Mouse (Mus musculus): Measurements from ENCODE around the gene Dnajb3. TPM values are rescaled to one million over a fixed set of nuclear protein-coding genes. Genes with fewer than 3 reads are reported as not detected.

The Dnajb3 gene
- 5.5 and 6.9 TPM in 2 replicates for total RNA-seq (2014; rRNA removed)
- polyA plus RNA-seq (2015; fragmentation: Nextera tagmentation; extraction: Ambion mirVana), result 11.8 and 12.5 TPM in 2 replicates

- peak; percentile 93 for DNase-seq (ENCODE audit: low spot score)
- H3K36me3 ChIP-seq (ENCODE audit: insufficient read depth, low read length), result no peaks in the 10 kb centered on the region
- H3K27me3 ChIP-seq (ENCODE audit: insufficient read depth, low read length), result no peaks in the 10 kb centered on the region
- no peaks in the 10 kb centered on the region for H3K4me1 ChIP-seq (ENCODE audit: insufficient read depth, low read length)
- WGBS, result 9% methylated on average over 62 of the region's 62 CpGs
- ATAC-seq (ENCODE audit: low FRiP score), result peak; percentile 100
- no peak; the same call in 1 of the 2 replicates for TF ChIP-seq CTCF (IDR thresholded peaks at IDR 0.05)
- H3K4me3 ChIP-seq (ENCODE audit: low read depth, low read length), result peak within 1 kb of the TSS; percentile 38
- peak within 1 kb of the TSS; percentile 19; the same call in 1 of the 2 replicates for H3K27ac ChIP-seq (ENCODE audit: low read depth, low read length)
- 0 out of 2 replicates have a peak, but pooled peaks cover 3% of the 10 kb centered on the region for H3K9me3 ChIP-seq (ENCODE audit: low read length)
- H3K4me2 ChIP-seq (ENCODE audit: low read depth, low read length, poor library complexity, severe bottlenecking), result peak within 1 kb of the TSS; percentile 82
- H3K9ac ChIP-seq (replicated peaks; ENCODE audit: low read length, poor library complexity, severe bottlenecking), result peak within 1 kb of the TSS; percentile 61
Measured at GRCm38 (mm10) chr1:88205294-88205922, at the start of gene Dnajb3. Dnajb3 (minus strand) TSS chr1:88205782.

- no peak overlapping the region for H3K27ac ChIP-seq (ENCODE audit: low read depth, low read length)
- no peak for ATAC-seq (ENCODE audit: low FRiP score)
- H3K9ac ChIP-seq (replicated peaks; ENCODE audit: low read length, poor library complexity, severe bottlenecking), result no peak overlapping the region
- peaks cover 8% of the 10 kb centered on the region for H3K36me3 ChIP-seq (ENCODE audit: insufficient read depth, low read length)
- peaks cover 83% of the 10 kb centered on the region for H3K9me3 ChIP-seq (ENCODE audit: low read length)
- no peaks in the 10 kb centered on the region for H3K27me3 ChIP-seq (ENCODE audit: insufficient read depth, low read length)
- WGBS, result 88% methylated on average over 12 of the region's 12 CpGs
- no peak for TF ChIP-seq CTCF (IDR thresholded peaks at IDR 0.05)
- H3K4me2 ChIP-seq (ENCODE audit: low read depth, low read length, poor library complexity, severe bottlenecking), result no peak overlapping the region
- no peak overlapping the region for H3K4me3 ChIP-seq (ENCODE audit: low read depth, low read length)
- DNase-seq (ENCODE audit: low spot score), result peak; percentile 75
- no peaks in the 10 kb centered on the region for H3K4me1 ChIP-seq (ENCODE audit: insufficient read depth, low read length)
Measured at GRCm38 (mm10) chr1:88254793-88255465, 49.3 kb upstream of the Dnajb3 start.

- no peak for TF ChIP-seq CTCF (IDR thresholded peaks at IDR 0.05)
- no peak overlapping the region for H3K4me2 ChIP-seq (ENCODE audit: low read depth, low read length, poor library complexity, severe bottlenecking)
Measured at GRCm38 (mm10) chr1:88253540-88253939, 48.0 kb upstream of the Dnajb3 start.

GRCm38 (mm10) chr1:88253106-88253505 lies 47.5 kb upstream of the Dnajb3 start:
- no peaks in the 10 kb centered on the region for H3K27me3 ChIP-seq (ENCODE audit: insufficient read depth, low read length)
- H3K4me3 ChIP-seq (ENCODE audit: low read depth, low read length), result no peak overlapping the region
- DNase-seq (ENCODE audit: low spot score) (no peak), ATAC-seq (ENCODE audit: low FRiP score) (no peak)
- H3K9ac ChIP-seq (replicated peaks; ENCODE audit: low read length, poor library complexity, severe bottlenecking), result no peak overlapping the region
- no peak overlapping the region for H3K4me2 ChIP-seq (ENCODE audit: low read depth, low read length, poor library complexity, severe bottlenecking)
- 77% methylated on average over 8 of the region's 8 CpGs for WGBS
- H3K36me3 ChIP-seq (ENCODE audit: insufficient read depth, low read length), result no peaks in the 10 kb centered on the region
- no peak overlapping the region for H3K27ac ChIP-seq (ENCODE audit: low read depth, low read length)
- no peaks in the 10 kb centered on the region for H3K4me1 ChIP-seq (ENCODE audit: insufficient read depth, low read length)
- TF ChIP-seq CTCF (IDR thresholded peaks at IDR 0.05), result no peak
- H3K9me3 ChIP-seq (ENCODE audit: low read length), result peaks cover 95% of the 10 kb centered on the region

More at GRCm38 (mm10) chr1:88253540-88253939, 48.0 kb upstream of the Dnajb3 start:
- no peak for DNase-seq (ENCODE audit: low spot score)
- Histone ChIP-seq H3K36me3 (ENCODE audit: insufficient read depth, low read length) (no peaks in the 10 kb centered on the region), H3K4me1 (ENCODE audit: insufficient read depth, low read length) (no peaks in the 10 kb centered on the region), H3K27ac (ENCODE audit: low read depth, low read length) (no peak overlapping the region), H3K27me3 (ENCODE audit: insufficient read depth, low read length) (no peaks in the 10 kb centered on the region), H3K9ac (replicated peaks; ENCODE audit: low read length, poor library complexity, severe bottlenecking) (no peak overlapping the region), H3K9me3 (ENCODE audit: low read length) (peaks cover 94% of the 10 kb centered on the region), H3K4me3 (ENCODE audit: low read depth, low read length) (no peak overlapping the region)
- WGBS, result 72% methylated on average over 6 of the region's 6 CpGs
- ATAC-seq (ENCODE audit: low FRiP score), result no peak

- H3K4me2 ChIP-seq (ENCODE audit: low read depth, low read length, poor library complexity, severe bottlenecking), result no peak overlapping the region
- no peaks in the 10 kb centered on the region for H3K4me1 ChIP-seq (ENCODE audit: insufficient read depth, low read length)
- DNase-seq (ENCODE audit: low spot score) (no peak), ATAC-seq (ENCODE audit: low FRiP score) (no peak)
- H3K27me3 ChIP-seq (ENCODE audit: insufficient read depth, low read length), result no peaks in the 10 kb centered on the region
- TF ChIP-seq CTCF (IDR thresholded peaks at IDR 0.05), result no peak
- H3K27ac ChIP-seq (ENCODE audit: low read depth, low read length), result no peak overlapping the region
- WGBS, result 80% methylated on average over 5 of the region's 5 CpGs
- no peak overlapping the region for H3K4me3 ChIP-seq (ENCODE audit: low read depth, low read length)
- no peak overlapping the region for H3K9ac ChIP-seq (replicated peaks; ENCODE audit: low read length, poor library complexity, severe bottlenecking)
- peaks cover 97% of the 10 kb centered on the region for H3K9me3 ChIP-seq (ENCODE audit: low read length)
- H3K36me3 ChIP-seq (ENCODE audit: insufficient read depth, low read length), result no peaks in the 10 kb centered on the region
Measured at GRCm38 (mm10) chr1:88250023-88250422, 44.4 kb upstream of the Dnajb3 start.

GRCm38 (mm10) chr1:88249596-88249995 lies 44.0 kb upstream of the Dnajb3 start:
- H3K4me3 ChIP-seq (ENCODE audit: low read depth, low read length), result no peak overlapping the region
- H3K27ac ChIP-seq (ENCODE audit: low read depth, low read length), result no peak overlapping the region
- peaks cover 97% of the 10 kb centered on the region for H3K9me3 ChIP-seq (ENCODE audit: low read length)
- WGBS, result 76% methylated on average over 7 of the region's 7 CpGs
- no peak for ATAC-seq (ENCODE audit: low FRiP score)
- no peak overlapping the region for H3K4me2 ChIP-seq (ENCODE audit: low read depth, low read length, poor library complexity, severe bottlenecking)
- DNase-seq (ENCODE audit: low spot score), result no peak
- no peak for TF ChIP-seq CTCF (IDR thresholded peaks at IDR 0.05)
- no peaks in the 10 kb centered on the region for H3K4me1 ChIP-seq (ENCODE audit: insufficient read depth, low read length)
- no peaks in the 10 kb centered on the region for H3K27me3 ChIP-seq (ENCODE audit: insufficient read depth, low read length)
- no peak overlapping the region for H3K9ac ChIP-seq (replicated peaks; ENCODE audit: low read length, poor library complexity, severe bottlenecking)
- H3K36me3 ChIP-seq (ENCODE audit: insufficient read depth, low read length), result no peaks in the 10 kb centered on the region

Data from midbrain, postnatal 0 days (tissue).